Comparison of ENCODE assay signal across 8 mouse cellular contexts in genomic region chr7:25395186-25395557, GRCm38 (mm10). TPM values are rescaled to one million over a fixed set of nuclear protein-coding genes. Genes with fewer than 3 reads are reported as not detected.
A peak's percentile ranks its signal among the peaks of the same experiment; 100 is the strongest.
DNase-seq lines count a peak whose midpoint lies in the region; ATAC-seq and TF ChIP-seq lines count a peak whose summit lies in the region.

No protein-coding gene starts in this region.

- intact Hi-C loops in left cerebral cortex, adult 2 months (cut with DNase I) = no loop called here
- intact Hi-C loops in left cerebral cortex, postnatal 14 days (cut with DNase I) = no loop called here

- no peak for TF ChIP-seq CTCF in left cerebral cortex, adult 2 months (IDR thresholded peaks at IDR 0.05)

- peak overlapping the region; percentile 58 for H3K9ac ChIP-seq in intestine, embryonic 14.5 days (ENCODE audit: low read length)
- H3K9ac ChIP-seq in midbrain, embryonic 16.5 days (ENCODE audit: low read depth, low read length) = peak overlapping the region; percentile 70

- peaks cover 26% of the 10 kb centered on the region for H3K4me1 ChIP-seq in intestine, embryonic 14.5 days (replicated peaks; ENCODE audit: control insufficient read depth, insufficient read depth, low read length)
- H3K4me1 ChIP-seq in midbrain, embryonic 16.5 days (ENCODE audit: control insufficient read depth, insufficient read depth, low read length) = peaks cover 27% of the 10 kb centered on the region

- H3K4me2 ChIP-seq in intestine, embryonic 14.5 days (ENCODE audit: low read length) = peak overlapping the region; percentile 62
- H3K4me2 ChIP-seq in midbrain, embryonic 16.5 days (ENCODE audit: low read length) = peak overlapping the region; percentile 61

- 1% methylated on average over 22 of the region's 22 CpGs for WGBS in intestine, embryonic 14.5 days
- WGBS in midbrain, embryonic 16.5 days = under 1% methylated on average over 20 of the region's 22 CpGs

- no peaks in the 10 kb centered on the region for H3K36me3 ChIP-seq in intestine, embryonic 14.5 days (ENCODE audit: control insufficient read depth, insufficient read depth, low read length)
- no peaks in the 10 kb centered on the region for H3K36me3 ChIP-seq in midbrain, embryonic 16.5 days (ENCODE audit: control insufficient read depth, insufficient read depth, low read length)

- H3K27me3 ChIP-seq in intestine, embryonic 14.5 days (replicated peaks; ENCODE audit: control insufficient read depth, insufficient read depth, low read length) = no peaks in the 10 kb centered on the region
- H3K27me3 ChIP-seq in midbrain, embryonic 16.5 days (ENCODE audit: control insufficient read depth, insufficient read depth, low read depth, low read length) = no peaks in the 10 kb centered on the region

- H3K4me3 ChIP-seq in left cerebral cortex, adult 2 months = peak overlapping the region; percentile 73
- peak overlapping the region; percentile 70 for H3K4me3 ChIP-seq in intestine, embryonic 14.5 days (ENCODE audit: low read depth, low read length)
- peak overlapping the region; percentile 62 for H3K4me3 ChIP-seq in midbrain, embryonic 16.5 days (ENCODE audit: low read depth, low read length)

- DNase-seq in left cerebral cortex, adult 2 months (ENCODE audit: extremely low spot score in 1 of 2, low spot score in 2 of 2) = no peak
- DNase-seq in left cerebral cortex, adult 8-10 months (ENCODE audit: low spot score in 2 of 2) = no peak
- no peak for DNase-seq in intestine, embryonic 14.5 days (ENCODE audit: low spot score)
- no peak for DNase-seq in right cerebral cortex, adult 2 months (ENCODE audit: low spot score in 2 of 2)
- no peak for DNase-seq in left cerebral cortex, postnatal 14 days (ENCODE audit: low spot score in 2 of 2)
- DNase-seq in gastrocnemius, postnatal 25 days = no peak

- no peaks in the 10 kb centered on the region for H3K9me3 ChIP-seq in intestine, embryonic 14.5 days (ENCODE audit: control insufficient read depth, low read length)
- H3K9me3 ChIP-seq in midbrain, embryonic 16.5 days (replicated peaks; ENCODE audit: control insufficient read depth, low read length, poor library complexity, severe bottlenecking) = no peaks in the 10 kb centered on the region

- ATAC-seq in common myeloid progenitor, adult 5-6 weeks (replicated peaks; ENCODE audit: low read depth, poor library complexity, severe bottlenecking) = peak; percentile 28
- peak; percentile 44 for ATAC-seq in intestine, embryonic 14.5 days (replicated peaks; ENCODE audit: low FRiP score, low TSS enrichment, low read depth)
- peak; percentile 68 for ATAC-seq in midbrain, embryonic 16.5 days

- H3K27ac ChIP-seq in left cerebral cortex, adult 2 months = peak overlapping the region; percentile 86
- H3K27ac ChIP-seq in intestine, embryonic 14.5 days (ENCODE audit: low read depth) = no peak overlapping the region; the same call in none of the 2 replicates
- H3K27ac ChIP-seq in midbrain, embryonic 16.5 days (ENCODE audit: low read length) = peak overlapping the region; percentile 71

RNA-seq across cellular contexts. Expression of gene Lipe, which starts 3.3 kb away (rescaled TPM):
- total RNA-seq in left cerebral cortex, adult 2 months (2021) = 1 to 10 TPM; 7.5 to 7.8 TPM
- total RNA-seq in left cerebral cortex, adult 8-10 months (2022) = 10 to 100 TPM in 1 of 4 experiments, 1 to 10 TPM in 3; 8.2 to 10.7 (median 8.8) TPM
- 6.6 and 10.1 TPM in 2 replicates for total RNA-seq in common myeloid progenitor, adult 5-6 weeks (2017)
- 3.6 and 4.9 TPM in 2 replicates for polyA plus RNA-seq in intestine, embryonic 14.5 days (2014; fragmentation: Nextera tagmentation; extraction: Ambion mirVana)
- polyA plus RNA-seq in midbrain, embryonic 16.5 days (2015; fragmentation: Nextera tagmentation; extraction: Ambion mirVana) = 9.8 and 12.5 TPM in 2 replicates
- 1 to 10 TPM; 5.6 to 6.3 TPM for total RNA-seq in left cerebral cortex, postnatal 14 days (2021)
- total RNA-seq in gastrocnemius, postnatal 25 days (2021) = 10 to 100 TPM; 12.8 to 42.6 TPM

RNA-seq across cellular contexts. Expression of gene Cxcl17, which starts 17.5 kb away (rescaled TPM):
- total RNA-seq in left cerebral cortex, adult 2 months (2021) = not detected
- not detected for total RNA-seq in left cerebral cortex, adult 8-10 months (2022)
- total RNA-seq in common myeloid progenitor, adult 5-6 weeks (2017) = not detected in 2 replicates
- 0.42 TPM in 1 of 2 replicates, not detected in the other for polyA plus RNA-seq in intestine, embryonic 14.5 days (2014; fragmentation: Nextera tagmentation; extraction: Ambion mirVana)
- polyA plus RNA-seq in midbrain, embryonic 16.5 days (2015; fragmentation: Nextera tagmentation; extraction: Ambion mirVana) = 0.48 and 1.0 TPM in 2 replicates
- not detected for total RNA-seq in left cerebral cortex, postnatal 14 days (2021)
- not detected for total RNA-seq in gastrocnemius, postnatal 25 days (2021)

RNA-seq across cellular contexts. Expression of gene Cnfn, which starts 25.6 kb away (rescaled TPM):
- total RNA-seq in left cerebral cortex, adult 2 months (2021) = not detected
- total RNA-seq in left cerebral cortex, adult 8-10 months (2022) = not detected
- total RNA-seq in common myeloid progenitor, adult 5-6 weeks (2017) = not detected in 2 replicates
- polyA plus RNA-seq in intestine, embryonic 14.5 days (2014; fragmentation: Nextera tagmentation; extraction: Ambion mirVana) = not detected in 2 replicates
- polyA plus RNA-seq in midbrain, embryonic 16.5 days (2015; fragmentation: Nextera tagmentation; extraction: Ambion mirVana) = not detected in 2 replicates
- not detected for total RNA-seq in left cerebral cortex, postnatal 14 days (2021)
- total RNA-seq in gastrocnemius, postnatal 25 days (2021) = not detected
